Mouse (Mus musculus) liver, adult (tissue): ENCODE results near the gene Tspan5.

ENCODE experiments used
- GATA4 ChIP-seq: IDR thresholded peaks from 2 replicates; pipeline ENCODE4 v1.6.1; 2014; ENCODE audit warnings: mild to moderate bottlenecking, low read length; ENCODE audit not compliant: insufficient replicate concordance

The Tspan5 gene

GRCm38 (mm10) chr3:138917016-138917415, 175.0 kb downstream of the Tspan5 start:
- TF ChIP-seq GATA4 = no peak

- TF ChIP-seq GATA4 = no peak
These were observed 176.2 kb downstream of the Tspan5 start for GRCm38 (mm10) chr3:138918241-138918640.

GRCm38 (mm10) chr3:138926161-138926560, 184.2 kb downstream of the Tspan5 start:
- TF ChIP-seq GATA4 = no peak

GRCm38 (mm10) chr3:138927437-138927836, 185.4 kb downstream of the Tspan5 start:
- no peak for TF ChIP-seq GATA4

GRCm38 (mm10) chr3:138936780-138937179, 194.8 kb downstream of the Tspan5 start:
- TF ChIP-seq GATA4 = no peak

GRCm38 (mm10) chr3:138937241-138937640, 195.2 kb downstream of the Tspan5 start:
- TF ChIP-seq GATA4 = no peak

- no peak for TF ChIP-seq GATA4
These were observed 199.6 kb downstream of the Tspan5 start for GRCm38 (mm10) chr3:138941604-138942003.

GRCm38 (mm10) chr3:138945516-138945915, 203.5 kb downstream of the Tspan5 start:
- no peak for TF ChIP-seq GATA4

GRCm38 (mm10) chr3:138949081-138949480, 207.1 kb downstream of the Tspan5 start:
- no peak for TF ChIP-seq GATA4

GRCm38 (mm10) chr3:138955220-138955619, 213.2 kb downstream of the Tspan5 start:
- TF ChIP-seq GATA4 = no peak
